Mouse (Mus musculus) effector memory CD4-positive, alpha-beta T cell, adult 7 months (primary cell): ENCODE data around the gene U2af2. TPM values are rescaled to one million over a fixed set of nuclear protein-coding genes. Genes with fewer than 3 reads are reported as not detected.

Experiments
- polyA plus RNA-seq: library from polyadenylated mRNA; unstranded; fragments of 100-300 nt; shearing (Covaris generic); gene quantifications from one replicate; pipeline ENCODE4 v1.2.1, GENCODE M21; 2017

Gene U2af2
- polyA plus RNA-seq = 100 TPM

DNA sequence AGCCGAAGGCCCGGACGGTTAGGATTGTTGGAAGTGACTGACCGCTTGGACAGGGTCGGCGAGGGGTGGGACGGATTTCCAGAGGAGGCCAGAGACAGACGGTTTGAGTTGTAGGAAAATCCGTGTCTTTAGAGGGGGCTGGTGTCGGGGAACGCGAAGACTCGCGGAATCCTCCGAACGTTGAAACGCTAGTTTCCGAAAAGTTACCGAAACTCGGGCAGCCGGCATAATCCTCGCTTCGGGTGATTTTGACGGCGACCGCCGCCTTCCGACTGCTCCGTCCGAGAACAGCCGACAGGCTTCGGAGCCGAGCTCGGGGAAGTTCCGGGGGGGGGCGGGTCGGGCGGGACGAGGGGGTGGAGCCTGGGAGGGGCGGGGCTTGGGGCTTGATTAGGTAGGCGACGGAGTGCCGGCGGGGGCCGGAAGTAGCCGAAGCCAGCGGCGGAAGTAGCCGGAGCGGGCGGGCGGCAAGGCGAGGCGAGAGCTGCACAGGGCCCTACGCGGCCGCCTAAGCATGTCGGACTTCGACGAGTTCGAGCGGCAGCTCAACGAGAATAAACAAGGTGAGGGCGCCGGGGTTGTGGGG lies at the start of gene U2af2:
U2af2 (plus strand) TSS at position 370 of the 586 bp plus-strand sequence.

GRCm38 (mm10) chr7:5014251-5015117 lies 47.5 kb upstream of the U2af2 start, which contains the start of the genes Zfp524 and Fiz1:
Gene Zfp524 (plus strand): TSS chr7:5014415.
Gene Fiz1 (minus strand): TSS chr7:5014697.

GRCm38 (mm10) chr7:5015118-5016001 lies 46.6 kb upstream of the U2af2 start, which contains the start of gene Gm44973:
Gene Gm44973 (plus strand): TSS chr7:5015496.

GRCm38 (mm10) chr7:5020000-5020681 lies 41.8 kb upstream of the U2af2 start, which contains the start of the genes Zfp865 and Ccdc106:
Gene Zfp865 (plus strand): TSS chr7:5020376.
Gene Ccdc106 (plus strand): TSS chr7:5020553.

DNA sequence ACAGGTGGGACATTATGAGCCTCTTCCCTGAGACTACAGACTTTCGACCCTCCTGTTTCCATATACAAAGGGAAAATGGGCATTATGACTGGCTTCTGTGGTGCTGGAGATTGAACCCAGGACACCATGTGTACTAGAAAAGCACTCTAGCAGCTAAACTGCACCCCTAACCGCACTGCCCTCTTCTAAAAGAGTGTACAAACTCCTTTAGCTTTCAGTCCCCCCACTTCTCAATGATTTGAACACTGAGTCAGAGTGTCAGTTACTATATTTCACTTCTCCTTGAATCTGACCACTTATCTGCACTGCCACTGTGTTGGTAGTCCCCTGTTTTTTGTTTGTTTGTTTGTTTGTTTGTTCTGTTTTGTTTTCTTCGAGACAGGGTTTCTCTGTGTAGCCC lies 28.1 kb upstream of the U2af2 start, which contains the start of gene 4632433K11Rik:
4632433K11Rik (plus strand) TSS at position 301 of the 400 bp plus-strand sequence.

DNA sequence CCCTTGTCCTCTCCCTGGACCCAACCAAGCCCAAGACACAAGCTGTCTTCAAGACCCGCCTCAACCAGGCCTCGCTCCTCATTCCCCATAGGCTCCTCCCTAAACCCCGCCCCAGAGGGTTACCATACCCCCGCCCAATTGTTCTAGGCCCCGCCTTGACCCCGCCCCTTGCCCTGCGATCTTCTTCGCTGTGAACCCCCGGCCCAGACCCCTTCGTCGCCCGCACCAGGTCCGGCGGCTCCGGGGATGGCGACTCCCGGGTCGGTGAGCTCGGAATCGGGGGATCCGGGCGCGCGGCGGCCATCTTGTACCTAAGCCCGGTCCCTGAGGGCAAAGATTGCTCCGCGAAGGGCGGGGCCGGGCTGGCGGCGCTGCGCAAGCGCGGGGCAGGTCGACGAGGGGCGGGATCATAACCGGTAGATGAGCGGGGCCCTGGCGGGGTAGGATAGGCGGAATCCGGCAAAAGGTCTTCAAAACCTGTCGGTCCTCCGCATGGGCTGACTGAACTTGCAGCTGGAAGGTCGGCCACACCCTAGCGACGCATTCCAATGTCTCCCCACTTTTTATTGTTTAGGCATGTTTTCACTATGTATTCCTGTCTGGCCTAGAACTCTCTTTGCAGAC lies 23.7 kb upstream of the U2af2 start, which contains the start of gene Zfp784:
Zfp784 (minus strand) TSS at position 338 of the 624 bp plus-strand sequence.

DNA sequence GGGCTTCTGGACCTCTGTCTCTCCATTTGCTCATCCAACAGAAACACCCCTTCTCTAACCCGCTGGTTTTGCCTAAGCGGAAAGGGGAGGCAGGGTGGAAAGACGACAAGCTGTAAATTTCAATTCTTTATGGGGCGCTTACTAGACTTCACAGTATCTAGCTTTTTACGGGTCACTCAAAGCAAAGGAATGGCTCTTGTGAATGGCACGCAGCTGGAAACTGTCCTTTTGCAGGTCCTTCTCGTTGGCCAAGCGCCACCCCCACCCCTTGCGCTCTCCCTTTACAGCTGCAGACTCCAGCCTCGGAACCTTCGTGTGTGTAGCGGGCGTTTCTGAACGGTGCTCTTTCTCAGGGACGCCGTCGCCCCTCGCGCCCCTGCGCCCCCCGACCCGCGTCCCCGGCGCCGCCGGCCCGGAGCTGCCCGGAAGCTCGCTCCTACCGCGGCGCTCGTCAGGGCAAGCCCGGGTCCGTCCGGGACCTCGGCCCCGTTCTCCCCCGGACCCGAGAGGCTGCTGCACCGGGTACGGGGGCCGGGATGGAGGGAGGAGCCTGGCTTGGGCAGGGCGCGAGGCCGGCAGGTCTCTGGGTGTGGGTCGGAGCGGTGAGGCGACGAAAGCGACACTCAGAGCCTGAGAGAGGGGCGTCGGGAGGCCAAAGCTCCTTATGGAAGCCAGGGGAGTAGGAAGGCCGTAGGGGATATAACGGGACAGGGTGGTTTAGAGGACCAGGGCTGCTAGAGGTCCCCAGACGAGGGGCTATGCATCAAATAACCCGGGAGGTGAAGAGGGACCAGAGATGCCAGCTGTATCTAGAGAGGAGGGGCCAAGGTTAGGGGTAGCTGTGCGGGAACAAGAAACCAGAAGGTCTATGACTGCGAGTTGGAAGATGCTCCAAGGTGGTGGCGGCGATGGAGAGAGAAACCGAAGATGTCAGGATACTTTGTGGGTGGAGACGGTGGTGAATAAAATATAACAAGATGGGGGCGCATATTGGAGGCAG lies 10.4 kb upstream of the U2af2 start, which contains the start of gene Zfp580:
Zfp580 (plus strand) TSS at position 346 of the 1,000 bp plus-strand sequence.

GRCm38 (mm10) chr7:5080010-5080751 lies 18.2 kb downstream of the U2af2 start, which contains the start of gene Epn1:
Gene Epn1 (plus strand): TSS chr7:5080235.

DNA sequence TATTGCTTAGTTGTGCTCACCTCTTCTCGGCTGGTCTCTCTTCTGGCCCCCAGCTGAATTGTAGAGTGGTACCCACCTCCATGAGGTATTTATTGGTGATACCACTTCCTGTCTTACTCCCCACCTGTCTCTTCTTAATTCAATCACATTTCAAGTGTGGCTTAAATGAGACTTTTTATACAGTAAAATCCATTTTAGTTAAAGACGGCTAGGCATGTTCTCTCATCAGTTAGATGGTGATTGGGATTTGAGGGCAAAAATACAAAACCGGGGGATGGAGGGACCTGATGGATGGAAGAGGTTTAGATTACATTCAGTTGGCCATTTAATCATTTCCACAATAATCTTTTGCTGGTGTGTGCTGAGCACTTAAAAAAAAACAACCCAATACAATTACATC lies 54.9 kb downstream of the U2af2 start, which contains the start of gene Rfpl4:
Rfpl4 (minus strand) TSS at position 101 of the 400 bp plus-strand sequence.

GRCm38 (mm10) chr7:5125549-5126406 lies 63.8 kb downstream of the U2af2 start, which contains the start of gene Rasl2-9:
Gene Rasl2-9 (minus strand): TSS chr7:5125950.

Other genes with a start within 250 kb of the U2af2 start
- gene Ube2s, start 249.6 kb upstream of the U2af2 start, polyA plus RNA-seq = 275 TPM
- gene Shisa7, start 217.4 kb upstream of the U2af2 start, polyA plus RNA-seq = not detected
- 6.2 TPM for gene Isoc2b, start 191.9 kb upstream of the U2af2 start, polyA plus RNA-seq
- 0.33 TPM for gene Isoc2a, start 185.0 kb upstream of the U2af2 start, polyA plus RNA-seq
- not detected for gene Gm36210, start 155.6 kb upstream of the U2af2 start, polyA plus RNA-seq
- gene Zfp628, start 146.9 kb upstream of the U2af2 start, polyA plus RNA-seq = 2.3 TPM
- not detected for gene Nat14, start 140.1 kb upstream of the U2af2 start, polyA plus RNA-seq
- gene Ssc5d, start 136.4 kb upstream of the U2af2 start, polyA plus RNA-seq = not detected
- not detected for gene Sbk2, start 97.7 kb upstream of the U2af2 start, polyA plus RNA-seq
- gene Sbk3, start 91.0 kb upstream of the U2af2 start, polyA plus RNA-seq = not detected
- 20.4 TPM for gene Zfp579, start 66.0 kb upstream of the U2af2 start, polyA plus RNA-seq
- gene Zfp524, start 47.7 kb upstream of the U2af2 start, polyA plus RNA-seq = 17.9 TPM
- 48.5 TPM for gene Fiz1, start 47.4 kb upstream of the U2af2 start, polyA plus RNA-seq
- gene Gm44973, start 46.6 kb upstream of the U2af2 start, polyA plus RNA-seq = 5.2 TPM
- 6.4 TPM for gene Zfp865, start 41.8 kb upstream of the U2af2 start, polyA plus RNA-seq
- gene Ccdc106, start 41.6 kb upstream of the U2af2 start, polyA plus RNA-seq = not detected
- gene 4632433K11Rik, start 28.0 kb upstream of the U2af2 start, polyA plus RNA-seq = 0.62 TPM
- 2.7 TPM for gene Zfp784, start 23.7 kb upstream of the U2af2 start, polyA plus RNA-seq
- gene Zfp580, start 10.6 kb upstream of the U2af2 start, polyA plus RNA-seq = 1.4 TPM
- 21.3 TPM for gene Epn1, start 18.1 kb downstream of the U2af2 start, polyA plus RNA-seq
- gene Rfpl4, start 54.8 kb downstream of the U2af2 start, polyA plus RNA-seq = not detected
- 1.4 TPM for gene Rasl2-9, start 63.8 kb downstream of the U2af2 start, polyA plus RNA-seq
- gene Vmn1r55, start 87.5 kb downstream of the U2af2 start, polyA plus RNA-seq = 1.1 TPM
- not detected for gene Vmn1r56, start 134.6 kb downstream of the U2af2 start, polyA plus RNA-seq
- not detected for gene Vmn1r57, start 156.3 kb downstream of the U2af2 start, polyA plus RNA-seq